Mouse (Mus musculus) lung, postnatal 4 days (tissue): Measurements from ENCODE around the gene Epb41l1.

Experiments
- DNase-seq, 2 experiments: peaks; one replicate each; pipeline ENCODE4 v3.0.0; 2021

Epb41l1 gene

GRCm38 (mm10) chr2:156547123-156547891, 126.6 kb downstream of the Epb41l1 start, which contains the start of gene Aar2:
Gene Aar2 (plus strand): TSS chr2:156547584.
- DNase-seq, result peak; percentile 88 to 90

DNA sequence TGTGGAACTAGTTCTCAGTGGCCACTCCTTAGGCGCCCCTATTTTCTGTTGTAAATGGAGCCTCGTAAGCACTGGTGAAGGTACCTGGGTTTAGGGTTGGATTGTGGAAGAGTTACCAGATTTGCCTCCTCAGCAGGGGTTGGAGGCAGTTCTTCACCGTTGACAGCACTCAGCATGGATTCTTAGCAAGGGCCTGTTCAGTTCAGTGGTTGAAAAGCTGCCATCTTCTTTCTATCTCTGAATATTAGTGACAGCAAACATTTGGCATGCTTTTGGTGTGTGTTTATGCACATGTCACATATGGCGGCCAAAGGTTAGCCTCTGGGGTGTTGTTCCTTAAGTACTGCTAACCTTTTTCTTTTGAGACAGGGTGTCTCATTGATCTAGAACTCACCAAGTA, 131.7 kb downstream of the Epb41l1 start:
- DNase-seq, result no peak

DNA sequence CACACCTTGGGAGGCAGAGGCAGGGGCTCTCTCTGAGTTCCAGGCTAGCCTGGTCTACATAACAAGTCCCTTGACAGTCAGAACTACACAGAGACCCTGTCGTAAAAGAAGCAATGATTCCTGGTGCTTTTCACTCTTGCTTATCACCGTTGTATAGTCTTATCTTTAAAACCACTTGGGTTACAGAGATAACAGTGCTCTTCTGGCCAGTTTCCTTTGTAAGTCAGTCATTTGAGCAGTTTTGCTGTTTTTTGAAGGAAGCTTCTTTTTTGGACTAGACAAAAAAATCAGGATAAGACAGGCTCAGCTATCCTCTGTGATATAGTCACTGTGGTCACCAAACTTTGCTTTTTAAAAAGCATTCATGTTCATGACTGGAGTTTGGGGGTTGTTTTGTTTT, 141.1 kb downstream of the Epb41l1 start:
- DNase-seq, result no peak

DNA sequence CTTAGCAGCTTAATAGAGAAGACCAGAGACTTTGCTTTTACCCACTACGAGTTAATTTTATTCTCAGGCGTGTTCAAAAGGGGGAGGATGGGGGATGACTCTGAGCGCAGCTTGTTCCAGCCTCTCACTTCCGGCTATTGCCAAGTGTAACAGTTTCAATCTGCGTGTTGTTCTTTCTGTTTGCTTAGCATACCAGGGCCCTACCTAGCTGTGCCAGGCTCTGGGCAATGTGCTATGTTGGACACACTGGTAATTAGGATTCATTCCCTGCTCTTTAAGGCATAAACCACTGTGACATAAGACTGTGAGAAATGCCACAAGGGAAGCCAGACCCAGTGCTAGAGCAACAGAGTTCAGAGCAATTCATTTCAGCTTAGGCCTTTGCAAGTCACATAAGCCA, 142.8 kb downstream of the Epb41l1 start:
- DNase-seq, result no peak

DNA sequence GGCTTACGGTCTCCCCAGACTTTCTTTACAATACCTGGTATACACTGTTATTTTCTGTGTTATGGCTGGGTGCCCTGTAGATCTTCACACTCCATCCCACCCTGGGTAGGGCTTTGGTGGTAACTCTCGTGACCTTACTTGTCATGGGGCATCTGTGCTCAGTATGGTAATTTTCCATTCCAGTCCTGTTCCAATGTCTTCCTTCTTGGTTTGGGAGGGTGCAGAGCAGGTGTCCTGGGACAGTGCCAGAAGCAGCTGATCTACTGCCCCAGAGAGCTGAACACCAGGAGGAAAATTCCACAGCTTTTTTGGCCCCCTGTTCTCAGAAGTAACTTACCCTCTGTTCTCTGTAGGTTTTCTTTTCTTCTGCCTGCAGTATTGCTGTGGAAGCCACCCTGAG, 145.8 kb downstream of the Epb41l1 start:
- DNase-seq, result no peak

- DNase-seq, result no peak
Observed at GRCm38 (mm10) chr2:156568647-156569046, 147.9 kb downstream of the Epb41l1 start.

DNA sequence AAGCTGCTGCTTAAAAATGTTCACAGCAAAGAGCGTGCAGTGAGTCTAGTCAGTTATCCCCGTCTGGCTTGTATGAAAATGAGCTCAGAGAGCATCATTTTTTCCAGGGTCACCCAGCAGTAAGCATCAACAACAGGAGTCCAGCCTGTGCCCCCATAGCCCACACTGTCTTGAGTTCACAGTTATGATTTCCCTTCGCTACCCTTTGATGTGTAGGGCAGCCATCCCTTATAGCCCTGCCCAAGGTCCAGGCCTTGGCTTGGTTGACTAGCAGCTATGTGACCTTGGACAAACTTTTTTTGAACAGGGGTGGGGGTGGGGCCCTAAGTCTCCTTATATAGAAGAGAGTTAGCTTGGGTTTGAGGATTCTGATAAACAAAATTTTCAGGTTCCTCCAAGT, 148.6 kb downstream of the Epb41l1 start:
- DNase-seq, result no peak

DNA sequence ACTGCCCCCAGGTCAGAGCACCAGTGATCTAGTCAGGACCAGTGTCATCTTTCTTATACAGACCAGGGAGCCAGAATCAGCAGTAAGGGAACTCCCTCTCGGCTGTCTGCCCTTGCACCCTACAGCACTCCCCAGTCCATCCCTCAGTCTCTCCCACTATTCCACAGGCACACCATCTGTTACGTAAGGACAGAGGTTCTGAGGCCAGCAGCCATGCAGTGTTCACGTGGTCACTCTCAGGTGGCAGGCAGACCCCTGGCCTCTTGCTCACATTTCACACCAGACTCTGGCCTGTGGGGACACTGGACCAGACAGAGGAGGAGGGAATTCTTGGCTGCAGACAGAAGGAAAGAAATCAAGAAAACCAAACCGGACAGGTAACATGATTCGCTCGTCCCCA, 150.8 kb downstream of the Epb41l1 start:
- DNase-seq, result no peak

- no peak for DNase-seq
Observed at GRCm38 (mm10) chr2:156576850-156577587, 156.3 kb downstream of the Epb41l1 start.

DNA sequence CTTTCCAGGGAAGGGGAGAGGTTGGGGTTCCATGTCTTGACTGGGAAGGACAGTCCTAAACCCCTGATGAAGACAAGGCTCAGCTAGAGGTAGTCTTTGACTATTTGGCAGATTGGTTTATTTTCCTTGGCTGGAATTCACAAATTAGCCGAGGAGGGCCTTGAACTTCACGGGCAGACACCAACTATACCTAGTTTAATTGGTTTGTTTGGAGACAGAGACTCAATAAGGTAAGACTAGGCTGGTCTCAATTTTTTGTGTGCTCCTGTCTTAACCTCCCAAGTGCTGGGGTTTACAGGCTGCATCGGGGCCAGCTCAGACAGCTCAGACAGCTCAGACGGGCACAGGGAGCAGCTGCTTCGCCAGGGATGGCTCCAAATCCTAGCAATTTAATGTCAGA, 159.8 kb downstream of the Epb41l1 start:
- DNase-seq, result no peak

- DNase-seq, result no peak
Observed at GRCm38 (mm10) chr2:156581244-156581643, 160.5 kb downstream of the Epb41l1 start.

- DNase-seq, result no peak
Observed at GRCm38 (mm10) chr2:156582887-156583286, 162.2 kb downstream of the Epb41l1 start.

- DNase-seq, result peak in 1 of 2 experiments; percentile 10
Observed at GRCm38 (mm10) chr2:156584154-156584796, 163.6 kb downstream of the Epb41l1 start.

- DNase-seq, result peak in 1 of 2 experiments; percentile 9
Observed at GRCm38 (mm10) chr2:156584797-156585471, 164.2 kb downstream of the Epb41l1 start.

DNA sequence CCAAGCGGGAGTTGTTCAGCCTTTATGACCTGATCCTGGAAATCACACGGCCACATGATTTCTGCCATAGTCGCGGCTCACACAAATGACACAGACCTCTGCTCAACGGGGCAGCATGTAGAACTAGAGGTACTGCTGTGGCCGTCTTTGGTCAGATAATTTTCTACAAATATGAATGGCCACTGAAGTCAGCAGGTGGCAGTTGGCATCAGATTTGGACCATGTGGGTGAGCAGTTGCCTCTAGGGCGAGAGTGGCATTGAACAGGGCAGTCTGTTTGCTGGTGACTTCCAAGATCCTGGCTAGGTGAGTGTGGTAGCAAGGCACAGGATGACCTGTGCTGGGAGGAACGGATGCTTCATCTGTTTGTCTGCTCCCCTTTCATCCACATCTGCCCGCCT, 168.8 kb downstream of the Epb41l1 start:
- no peak for DNase-seq
